Mouse (Mus musculus) adrenal gland, adult 18-20 months (tissue): ENCODE data around the gene Muc15. TPM values are rescaled to one million over a fixed set of nuclear protein-coding genes. Genes with fewer than 3 reads are reported as not detected.

ENCODE experiments used
- DNase-seq, 2 experiments: peaks; one replicate each; pipeline ENCODE4 v3.0.0; 2021 to 2022; ENCODE audit warnings: low spot score in 2 of 2
- long read RNA-seq, 2 experiments: library from polyadenylated mRNA; stranded (forward); transcript quantifications; one replicate each; pipeline ENCODE4 v2.0.0; 2021
- total RNA-seq, 2 experiments: library from RNA; stranded (reverse); gene quantifications; 1 replicate in 1 of 2; 2 replicates in 1 of 2; pipeline ENCODE4 v1.2.3; 2021

Muc15 gene
- not detected for total RNA-seq
- long read RNA-seq, experiment 1 = 0 reads
- long read RNA-seq, experiment 2 = 0 reads

DNA sequence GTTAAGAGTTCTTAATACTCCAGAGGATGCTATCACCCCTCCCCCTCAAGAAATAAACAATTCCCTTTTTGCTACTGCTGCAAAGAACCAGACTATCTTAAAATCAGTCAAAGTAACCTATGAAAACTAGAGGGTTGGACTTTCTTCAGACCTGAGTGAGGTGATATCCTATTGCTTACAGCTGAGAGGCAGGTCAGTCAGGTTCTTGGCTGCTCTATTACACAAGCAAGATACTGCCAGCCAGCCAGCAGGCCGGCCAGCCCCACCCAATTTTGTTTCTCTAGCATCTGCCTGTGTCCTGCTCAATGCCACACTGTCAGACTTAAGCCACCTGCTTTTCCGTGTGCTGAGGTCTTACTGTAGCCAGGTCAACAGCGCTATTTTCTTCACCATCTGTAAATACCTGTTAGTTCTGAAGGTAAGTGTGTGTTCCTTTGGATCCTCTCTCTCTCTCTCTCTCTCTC, at the start of gene Muc15:
Muc15 (plus strand) TSS at position 51 of the 464 bp plus-strand sequence.
- DNase-seq = no peak

DNA sequence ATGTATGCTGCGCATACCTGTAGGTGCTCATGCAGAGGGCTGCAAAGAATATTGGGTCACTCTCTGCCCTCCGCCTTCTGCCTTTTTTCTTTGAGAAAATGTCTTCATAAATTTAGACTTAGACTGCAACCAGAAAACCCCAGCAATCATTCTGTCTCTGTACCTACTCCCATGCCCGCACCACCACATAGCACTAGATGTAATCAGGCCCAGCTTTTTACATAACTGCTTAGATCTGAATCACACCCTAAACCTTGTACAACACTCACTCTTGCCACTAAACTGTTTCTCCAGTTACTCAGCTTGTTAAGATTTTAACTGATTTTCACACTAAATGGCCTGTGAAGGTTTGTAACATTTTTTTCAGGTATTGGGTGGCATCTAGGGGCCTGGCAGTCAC, 11.7 kb upstream of the Muc15 start:
- DNase-seq = no peak

- DNase-seq = no peak
Measured at GRCm38 (mm10) chr2:110710055-110710720, 11.0 kb upstream of the Muc15 start.

DNA sequence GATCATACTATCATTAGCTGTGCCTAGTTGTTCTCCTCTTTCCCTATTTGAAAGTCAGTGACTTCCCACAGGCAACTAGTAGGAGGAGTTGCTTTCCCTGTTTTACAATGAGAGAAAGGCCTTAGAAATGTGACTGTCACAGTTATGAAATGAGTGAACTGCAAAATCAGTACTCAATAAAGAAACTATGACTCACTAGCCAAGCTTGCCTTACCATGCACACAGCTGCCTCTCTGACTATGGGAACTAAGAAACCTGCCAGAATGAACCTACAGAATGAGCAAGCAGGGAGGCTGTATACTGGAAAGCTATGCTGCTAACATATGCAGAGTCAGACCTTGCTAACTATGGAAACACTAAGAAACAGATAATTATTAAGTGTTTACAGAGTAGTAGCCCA, 2.1 kb upstream of the Muc15 start:
- DNase-seq = no peak

- DNase-seq = no peak
Measured at GRCm38 (mm10) chr2:110722208-110722607, 1.1 kb downstream of the Muc15 start.

- no peak for DNase-seq
Measured at GRCm38 (mm10) chr2:110726106-110726505, 5.0 kb downstream of the Muc15 start.

DNA sequence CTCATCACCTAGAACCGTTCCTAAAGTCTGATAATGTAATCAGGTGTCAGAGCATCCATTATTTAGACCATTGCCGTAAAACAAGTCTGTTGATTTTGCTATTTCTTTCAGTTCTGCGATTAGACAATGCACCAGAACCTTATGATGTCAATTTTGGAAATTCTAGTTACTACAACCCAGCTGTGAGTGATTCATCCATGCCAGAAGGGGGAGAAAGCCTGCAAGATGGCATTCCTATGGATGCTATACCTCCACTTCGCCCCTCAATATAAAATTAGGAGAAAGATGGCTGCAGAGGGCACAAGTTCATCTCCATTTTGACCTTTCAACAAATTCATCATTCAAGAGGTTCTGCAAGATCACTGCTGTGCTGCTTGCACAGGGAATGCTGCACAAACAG, 16.1 kb downstream of the Muc15 start:
- no peak for DNase-seq

DNA sequence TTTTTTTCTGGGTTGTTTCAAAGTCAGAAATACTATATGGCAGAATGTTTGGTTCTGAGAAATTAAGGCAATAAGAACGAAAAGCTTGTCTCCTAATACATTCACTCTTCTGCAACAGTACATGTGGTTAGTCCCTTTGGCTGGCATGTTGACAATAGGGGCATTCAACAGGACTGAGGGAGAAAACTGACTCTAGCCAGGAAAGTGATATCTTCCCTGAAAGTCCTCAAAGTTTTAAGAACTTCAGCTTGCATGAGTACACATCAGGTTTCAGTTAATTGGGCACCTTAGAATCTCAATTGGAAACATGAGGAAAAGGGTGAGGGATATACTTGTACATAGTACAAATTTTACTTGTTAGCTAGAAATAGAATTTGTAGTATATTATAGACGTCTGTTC, 16.8 kb downstream of the Muc15 start:
- no peak for DNase-seq

GRCm38 (mm10) chr2:110739781-110740180, 18.6 kb downstream of the Muc15 start:
- no peak for DNase-seq

GRCm38 (mm10) chr2:110740493-110740892, 19.4 kb downstream of the Muc15 start:
- no peak for DNase-seq

DNA sequence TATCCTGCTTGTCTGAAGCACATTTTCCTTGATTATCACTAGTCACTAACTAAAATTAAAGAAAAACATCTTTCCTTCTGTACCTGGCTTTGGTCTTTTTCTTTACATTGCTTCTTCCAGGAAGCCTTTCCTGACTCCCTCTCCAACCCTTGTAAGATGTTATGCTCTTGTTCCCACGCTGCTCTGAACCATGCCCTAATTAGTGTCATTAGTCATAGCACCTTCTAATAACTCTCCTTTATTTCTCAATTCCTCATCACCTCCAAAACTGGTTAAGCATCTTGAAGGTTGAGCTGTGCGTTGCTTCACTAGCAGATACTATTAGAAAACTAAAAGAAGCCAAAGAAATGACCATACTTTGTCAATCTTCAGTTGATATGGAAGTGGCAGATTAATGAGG, 36.4 kb downstream of the Muc15 start:
- DNase-seq = no peak

GRCm38 (mm10) chr2:110759434-110759833, 38.3 kb downstream of the Muc15 start:
- DNase-seq = no peak

GRCm38 (mm10) chr2:110787396-110787795, 66.3 kb downstream of the Muc15 start:
- no peak for DNase-seq

Other genes with a start within 250 kb of the Muc15 start
- gene Slc5a12, start 124.0 kb upstream of the Muc15 start, total RNA-seq = under 1 TPM in 1 of 2 experiments, not detected in 1; 0.66 TPM
- under 1 TPM; 0.43 to 0.58 TPM for gene Ano3, start 229.6 kb downstream of the Muc15 start, total RNA-seq